Mouse (Mus musculus): ENCODE measurements around the gene Nip7.

DNA sequence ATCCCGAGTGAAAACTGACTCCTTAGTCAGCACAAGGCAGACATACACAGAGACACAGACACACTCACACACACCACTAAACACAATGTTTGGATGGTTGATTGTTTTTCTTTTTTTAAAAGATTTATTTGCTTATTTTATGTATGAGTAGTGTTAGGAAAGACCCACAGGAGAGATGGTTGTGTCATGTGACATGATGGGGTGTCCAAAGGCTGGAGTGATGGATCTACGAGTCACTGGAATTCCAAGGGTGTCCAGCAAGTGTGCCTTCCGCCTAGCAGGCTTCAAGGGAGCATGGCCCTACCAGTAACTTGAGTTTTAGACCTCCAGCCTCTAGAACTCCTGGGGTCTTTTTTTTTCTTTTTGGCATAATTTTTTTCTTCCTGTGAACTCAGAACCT is 27.4 kb upstream of the Nip7 start:
- TF ChIP-seq CTCF (conservative IDR thresholded peaks at IDR 0.05; ENCODE audit: low read length) (no peak), NANOG (IDR thresholded peaks at IDR 0.05; ENCODE audit: borderline replicate concordance, low read length) (no peak), POU5F1 (IDR thresholded peaks at IDR 0.05; ENCODE audit: borderline replicate concordance, low read length) (no peak)

Data from E14TG2a.4 (cell line).